Mouse (Mus musculus): ENCODE results near the gene B9d1.
A peak's percentile ranks its signal among the peaks of the same experiment; 100 is the strongest.

B9d1 gene

DNA sequence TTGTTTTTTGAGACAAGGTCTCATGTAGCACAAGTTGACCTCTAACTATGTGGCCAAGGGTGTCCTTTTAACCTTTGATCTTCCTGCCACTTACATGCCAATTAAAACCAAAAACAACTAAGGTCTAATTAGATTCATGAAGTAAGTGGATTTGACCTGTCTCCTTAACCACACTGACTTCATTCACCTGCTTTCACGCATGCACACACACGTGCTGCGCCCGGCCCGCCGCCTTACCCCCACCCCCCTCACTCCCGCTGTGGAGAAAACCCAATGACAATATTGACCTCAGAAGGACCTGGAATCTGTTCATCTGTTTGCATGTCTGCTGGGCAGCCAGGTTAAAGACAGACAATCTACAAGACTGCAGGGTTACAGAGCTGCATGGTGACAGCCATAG lies 35.7 kb downstream of the B9d1 start:
- no peak for DNase-seq (ENCODE audit: low read depth, low spot score)

GRCm38 (mm10) chr11:61541106-61541505 lies 36.2 kb downstream of the B9d1 start:
- no peak for DNase-seq (ENCODE audit: low read depth, low spot score)

GRCm38 (mm10) chr11:61545586-61545985 lies 40.6 kb downstream of the B9d1 start:
- no peak for DNase-seq (ENCODE audit: low read depth, low spot score)

GRCm38 (mm10) chr11:61546452-61546851 lies 41.5 kb downstream of the B9d1 start:
- no peak for DNase-seq (ENCODE audit: low read depth, low spot score)

DNA sequence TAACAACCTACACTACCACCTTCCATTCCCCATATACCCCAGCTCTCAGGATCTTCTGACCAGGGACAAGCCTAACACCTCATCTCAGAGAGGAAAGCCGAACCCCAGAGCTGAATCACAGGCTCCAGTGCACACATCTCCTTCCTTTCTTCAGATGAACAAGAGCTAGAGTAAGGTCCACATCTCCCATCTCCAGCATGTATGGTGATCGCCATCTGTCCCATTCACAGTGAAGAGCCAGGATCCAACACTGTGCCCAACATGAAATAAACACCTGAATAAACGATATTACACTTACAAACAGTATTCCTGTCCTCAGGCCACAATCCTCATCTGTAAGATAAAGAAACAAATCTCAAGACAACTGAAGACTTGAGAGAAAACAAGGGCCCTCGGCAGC lies 42.8 kb downstream of the B9d1 start:
- no peak for DNase-seq (ENCODE audit: low read depth, low spot score)

GRCm38 (mm10) chr11:61550631-61551030 lies 45.7 kb downstream of the B9d1 start:
- no peak for DNase-seq (ENCODE audit: low read depth, low spot score)

DNA sequence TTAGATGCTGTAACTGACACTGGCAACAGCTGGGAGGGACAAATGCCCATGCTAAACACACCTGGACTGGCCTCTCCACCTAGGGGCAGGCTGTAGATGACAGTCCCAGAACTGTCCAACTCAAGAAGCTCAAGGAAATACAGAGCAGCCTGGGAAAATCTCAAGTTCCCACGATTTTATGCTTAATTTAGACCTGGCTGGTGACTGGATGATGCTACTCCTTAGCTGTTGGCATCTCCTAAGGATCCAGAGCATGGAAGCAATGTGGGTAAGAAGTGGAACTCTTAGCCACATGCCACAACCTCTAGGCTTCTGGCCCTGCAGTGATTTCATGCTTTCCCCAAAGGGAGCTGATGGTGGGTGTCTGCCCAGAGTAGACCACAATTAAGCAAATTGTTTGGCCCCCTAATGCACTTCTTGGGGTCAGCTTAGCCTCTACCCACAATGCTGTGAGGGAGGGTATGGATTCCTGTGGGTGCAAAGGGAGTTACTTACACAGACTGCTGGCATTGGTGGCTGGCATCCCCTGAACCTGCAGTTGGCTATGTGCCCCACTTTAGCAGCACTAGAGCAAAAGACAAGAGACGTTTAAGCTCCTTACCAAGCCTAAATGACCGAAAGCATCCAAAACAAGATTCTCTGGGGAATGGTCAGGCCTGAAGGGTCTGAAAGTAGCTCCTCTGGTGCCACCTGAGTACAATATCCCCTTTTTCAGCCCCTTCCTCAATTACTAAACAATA lies 48.2 kb downstream of the B9d1 start:
- DNase-seq (ENCODE audit: low read depth, low spot score) = no peak

GRCm38 (mm10) chr11:61559572-61559971 lies 54.6 kb downstream of the B9d1 start:
- DNase-seq (ENCODE audit: low read depth, low spot score) = no peak

GRCm38 (mm10) chr11:61562421-61562820 lies 57.5 kb downstream of the B9d1 start:
- DNase-seq (ENCODE audit: low read depth, low spot score) = peak; percentile 86

Data from 3T3-L1 (cell line).